Mouse (Mus musculus) embryonic facial prominence, embryonic 14.5 days (tissue): Measurements from ENCODE around the gene Cdh4. TPM values are rescaled to one million over a fixed set of nuclear protein-coding genes. Genes with fewer than 3 reads are reported as not detected.

Experiments
- ATAC-seq: fragments of 200-750 bp; cut with Nextera tagmentation; 2 replicates; pipeline ENCODE4 v1.8.0; 2017; ENCODE audit warnings: low read depth, moderate number of reproducible peaks, moderate TSS enrichment
- DNase-seq: peaks from one replicate; pipeline ENCODE4 v3.0.0-alpha.2; 2015; ENCODE audit warnings: low spot score
- H3K27ac ChIP-seq: fragments of 300-500 bp; sonication (generic); replicated peaks from 2 replicates; pipeline ENCODE4 v1.5.1; 2014; ENCODE audit warnings: low read depth, mild to moderate bottlenecking, low read length, moderate library complexity
- H3K27me3 ChIP-seq: fragments of 300-500 bp; sonication (generic); replicated peaks from 2 replicates; pipeline ENCODE4 v1.6.1; 2014; ENCODE audit warnings: low read length; ENCODE audit not compliant: control insufficient read depth, insufficient read depth
- H3K36me3 ChIP-seq: fragments of 300-500 bp; sonication (generic); 2 replicates; pipeline ENCODE4 v1.6.1; 2014; ENCODE audit warnings: low read length, mixed read lengths; ENCODE audit not compliant: control insufficient read depth, insufficient read depth
- H3K4me1 ChIP-seq: fragments of 300-500 bp; sonication (generic); 2 replicates; pipeline ENCODE4 v1.6.1; 2014; ENCODE audit warnings: antibody characterized with exemption, low read length; ENCODE audit not compliant: control insufficient read depth, insufficient read depth
- H3K4me2 ChIP-seq: fragments of 300-500 bp; sonication (generic); 2 replicates; pipeline ENCODE4 v1.6.1; 2014; ENCODE audit warnings: low read depth, mild to moderate bottlenecking, low read length, moderate library complexity, mixed read lengths
- H3K4me3 ChIP-seq: fragments of 300-500 bp; sonication (generic); 2 replicates; pipeline ENCODE4 v1.5.1; 2014; ENCODE audit warnings: low read depth, mild to moderate bottlenecking, low read length
- H3K9ac ChIP-seq: fragments of 300-500 bp; sonication (generic); 2 replicates; pipeline ENCODE4 v1.6.1; 2014; ENCODE audit warnings: low read depth, mild to moderate bottlenecking, low read length, moderate library complexity, mixed read lengths
- H3K9me3 ChIP-seq: fragments of 300-500 bp; sonication (generic); 2 replicates; pipeline ENCODE4 v1.6.1; 2016; ENCODE audit warnings: low read length; ENCODE audit not compliant: control insufficient read depth
- WGBS: fragments of 180-500 bp; shearing (Covaris S2); extraction: QIAGEN DNeasy Blood & Tissue Kit; methylation state at CpG from one replicate; pipeline ENCODE4 v1.1.7; 2014; 5-methylcytosine and 5-hydroxymethylcytosine counted together
- polyA plus RNA-seq: library from polyadenylated mRNA; unstranded; fragments of >200 nt; fragmentation: Nextera tagmentation; extraction: Ambion mirVana; gene quantifications from 2 replicates; pipeline ENCODE4 v1.2.1, GENCODE M21; 2014

Cdh4 gene
- polyA plus RNA-seq, 1 experiment from 2014 or later = 9.2 TPM

- no peaks in the 10 kb centered on the region for H3K4me1 ChIP-seq
- peaks cover 74% of the 10 kb centered on the region for H3K36me3 ChIP-seq
- no peak overlapping the region for H3K4me3 ChIP-seq
- no peak overlapping the region for H3K9ac ChIP-seq
- H3K4me2 ChIP-seq = no peak overlapping the region
- peak; percentile 69 for DNase-seq
- H3K27me3 ChIP-seq = no peaks in the 10 kb centered on the region
- ATAC-seq = peak; percentile 84
- WGBS = 29% methylated on average over 5 of the region's 5 CpGs
- H3K9me3 ChIP-seq = no peaks in the 10 kb centered on the region
- no peak overlapping the region for H3K27ac ChIP-seq
These were observed 474.8 kb downstream of the Cdh4 start for GRCm38 (mm10) chr2:179916877-179917673.

- DNase-seq = no peak
- 83% methylated on average over 4 of the region's 4 CpGs for WGBS
- no peak overlapping the region for H3K27ac ChIP-seq
- H3K9me3 ChIP-seq = no peaks in the 10 kb centered on the region
- no peaks in the 10 kb centered on the region for H3K4me1 ChIP-seq
- no peak overlapping the region for H3K4me2 ChIP-seq
- no peak overlapping the region for H3K9ac ChIP-seq
- H3K36me3 ChIP-seq = peaks cover 74% of the 10 kb centered on the region
- ATAC-seq = no peak
- H3K4me3 ChIP-seq = no peak overlapping the region
- H3K27me3 ChIP-seq = no peaks in the 10 kb centered on the region
These were observed 477.8 kb downstream of the Cdh4 start for GRCm38 (mm10) chr2:179920042-179920441.

- Histone ChIP-seq H3K27ac (no peak overlapping the region), H3K9me3 (no peaks in the 10 kb centered on the region), H3K27me3 (no peaks in the 10 kb centered on the region), H3K4me2 (no peak overlapping the region), H3K36me3 (peaks cover 78% of the 10 kb centered on the region), H3K4me3 (no peak overlapping the region), H3K9ac (no peak overlapping the region), H3K4me1 (no peaks in the 10 kb centered on the region)
- ATAC-seq (no peak), DNase-seq (no peak)
- WGBS = 89% methylated on average over 8 of the region's 8 CpGs
These were observed 478.9 kb downstream of the Cdh4 start for GRCm38 (mm10) chr2:179921021-179921653.

- Histone ChIP-seq H3K27me3 (no peaks in the 10 kb centered on the region), H3K4me3 (no peak overlapping the region), H3K4me2 (no peak overlapping the region), H3K27ac (no peak overlapping the region), H3K9me3 (no peaks in the 10 kb centered on the region), H3K4me1 (no peaks in the 10 kb centered on the region), H3K9ac (no peak overlapping the region), H3K36me3 (peaks cover 79% of the 10 kb centered on the region)
- WGBS = 86% methylated on average over 6 of the region's 6 CpGs
- ATAC-seq (no peak), DNase-seq (no peak)
These were observed 481.8 kb downstream of the Cdh4 start for GRCm38 (mm10) chr2:179924038-179924437.

GRCm38 (mm10) chr2:179929166-179929565 is 486.9 kb downstream of the Cdh4 start:
- H3K4me2 ChIP-seq = no peak overlapping the region
- H3K27ac ChIP-seq = no peak overlapping the region
- DNase-seq (no peak), ATAC-seq (no peak)
- H3K27me3 ChIP-seq = no peaks in the 10 kb centered on the region
- H3K9me3 ChIP-seq = no peaks in the 10 kb centered on the region
- H3K9ac ChIP-seq = no peak overlapping the region
- 95% methylated on average over 13 of the region's 13 CpGs for WGBS
- H3K36me3 ChIP-seq = peaks cover 59% of the 10 kb centered on the region
- H3K4me1 ChIP-seq = no peaks in the 10 kb centered on the region
- H3K4me3 ChIP-seq = no peak overlapping the region

- DNase-seq (no peak), ATAC-seq (no peak)
- Histone ChIP-seq H3K9ac (no peak overlapping the region), H3K36me3 (peaks cover 40% of the 10 kb centered on the region), H3K27me3 (no peaks in the 10 kb centered on the region), H3K9me3 (no peaks in the 10 kb centered on the region), H3K4me3 (no peak overlapping the region), H3K4me2 (no peak overlapping the region), H3K4me1 (no peaks in the 10 kb centered on the region), H3K27ac (no peak overlapping the region)
- WGBS = 88% methylated on average over 16 of the region's 16 CpGs
These were observed 489.5 kb downstream of the Cdh4 start for GRCm38 (mm10) chr2:179931741-179932140.

GRCm38 (mm10) chr2:179934165-179934564 is 491.9 kb downstream of the Cdh4 start:
- Histone ChIP-seq H3K4me1 (no peaks in the 10 kb centered on the region), H3K9me3 (no peaks in the 10 kb centered on the region), H3K4me3 (no peak overlapping the region), H3K9ac (no peak overlapping the region), H3K36me3 (peaks cover 28% of the 10 kb centered on the region; the same call in 1 of the 2 replicates), H3K27me3 (no peaks in the 10 kb centered on the region), H3K4me2 (no peak overlapping the region), H3K27ac (no peak overlapping the region)
- WGBS = 58% methylated on average over 3 of the region's 3 CpGs
- DNase-seq = no peak
- no peak for ATAC-seq

GRCm38 (mm10) chr2:179937091-179937490 is 494.9 kb downstream of the Cdh4 start:
- H3K4me3 ChIP-seq = no peak overlapping the region
- ATAC-seq (no peak), DNase-seq (no peak)
- H3K9me3 ChIP-seq = no peaks in the 10 kb centered on the region
- H3K4me2 ChIP-seq = no peak overlapping the region
- no peak overlapping the region for H3K27ac ChIP-seq
- peaks cover 7% of the 10 kb centered on the region; the same call in 1 of the 2 replicates for H3K36me3 ChIP-seq
- no peaks in the 10 kb centered on the region for H3K27me3 ChIP-seq
- no peak overlapping the region for H3K9ac ChIP-seq
- H3K4me1 ChIP-seq = 0 out of 2 replicates have a peak, but pooled peaks cover 3% of the 10 kb centered on the region
- WGBS = 78% methylated on average over 4 of the region's 4 CpGs
